Comparison of ENCODE assay signal across 8 mouse cellular contexts in genomic region chr2:38533322-38533721, GRCm38 (mm10). TPM values are rescaled to one million over a fixed set of nuclear protein-coding genes. Genes with fewer than 3 reads are reported as not detected.
DNase-seq lines count a peak whose midpoint lies in the region; ATAC-seq and TF ChIP-seq lines count a peak whose summit lies in the region.

No protein-coding gene starts in this region.

- peak overlapping the region; percentile 54 for H3K27ac ChIP-seq in heart, adult 2 months
- H3K27ac ChIP-seq in kidney, postnatal 0 days = no peak overlapping the region

- H3K79me2 ChIP-seq in heart, adult 2 months (replicated peaks; ENCODE audit: control insufficient read depth, insufficient read depth, low read length) = no peaks in the 10 kb centered on the region

- peaks cover 41% of the 10 kb centered on the region for H3K4me1 ChIP-seq in heart, adult 2 months (ENCODE audit: control insufficient read depth, insufficient read depth, low read length)
- peaks cover 28% of the 10 kb centered on the region for H3K4me1 ChIP-seq in kidney, postnatal 0 days (replicated peaks; ENCODE audit: insufficient read depth, low read length)

- 17% methylated on average over 6 of the region's 6 CpGs for WGBS in heart, adult 2 months
- WGBS in kidney, postnatal 0 days = 49% methylated on average over 6 of the region's 6 CpGs

- no peak overlapping the region for H3K4me2 ChIP-seq in kidney, postnatal 0 days (ENCODE audit: low read length)

- intact Hi-C loops in heart, adult 2 months (cut with DNase I) = loop anchor here (1.0 to 2.0 kb wide), 2 partner anchors 15 to 47 kb away; no protein-coding TSS in a partner anchor

- peak; percentile 78; the same call in 1 of the 2 replicates for TF ChIP-seq POLR2A in heart, adult 2 months (IDR thresholded peaks at IDR 0.05; ENCODE audit: insufficient read depth, low read depth, low read length)

- H3K9ac ChIP-seq in heart, adult 2 months (ENCODE audit: low read depth, low read length) = no peak overlapping the region
- H3K9ac ChIP-seq in kidney, postnatal 0 days (ENCODE audit: low read depth, low read length) = no peak overlapping the region

- no peaks in the 10 kb centered on the region for H3K9me3 ChIP-seq in kidney, postnatal 0 days (replicated peaks; ENCODE audit: low read length)

- no peak overlapping the region for H3K4me3 ChIP-seq in heart, adult 2 months
- no peak overlapping the region for H3K4me3 ChIP-seq in kidney, postnatal 0 days (replicated peaks; ENCODE audit: low read depth, low read length)

- no peak for TF ChIP-seq CTCF in heart, adult 2 months (IDR thresholded peaks at IDR 0.05)
- TF ChIP-seq CTCF in kidney, postnatal 0 days (IDR thresholded peaks at IDR 0.05; ENCODE audit: low read depth) = no peak

- no peak for ATAC-seq in kidney, postnatal 0 days (replicated peaks; ENCODE audit: low FRiP score, low read depth)

- DNase-seq in adrenal gland, postnatal 14 days = peak; percentile 49
- DNase-seq in adrenal gland, postnatal 4 days (ENCODE audit: low spot score in 2 of 2) = no peak
- peak; percentile 72 to 85 for DNase-seq in heart, adult 2 months
- peak; percentile 62 for DNase-seq in kidney, postnatal 0 days (ENCODE audit: low spot score)
- DNase-seq in lung, postnatal 4 days = peak; percentile 78 to 87
- DNase-seq in cerebellum, adult 9-10 months = no peak
- DNase-seq in spleen, postnatal 10 days (ENCODE audit: low spot score in 2 of 2) = no peak
- no peak for DNase-seq in gastrocnemius, postnatal 25 days

- H3K27me3 ChIP-seq in heart, adult 2 months (ENCODE audit: control insufficient read depth, insufficient read depth, low read length) = no peaks in the 10 kb centered on the region
- H3K27me3 ChIP-seq in kidney, postnatal 0 days (ENCODE audit: insufficient read depth, low read length) = no peaks in the 10 kb centered on the region

- peak; percentile 100 for TF ChIP-seq EP300 in heart, adult 2 months (IDR thresholded peaks at IDR 0.05; ENCODE audit: insufficient read depth, low read depth, low read length)

- no peaks in the 10 kb centered on the region for H3K36me3 ChIP-seq in heart, adult 2 months (ENCODE audit: control insufficient read depth, insufficient read depth, low read length)
- no peaks in the 10 kb centered on the region for H3K36me3 ChIP-seq in kidney, postnatal 0 days (ENCODE audit: insufficient read depth, low read length)

RNA-seq across cellular contexts. Expression of gene Nek6, which starts 21.9 kb away (rescaled TPM):
- total RNA-seq in adrenal gland, postnatal 14 days (2021) = 13.6 and 14.9 TPM in 2 replicates
- total RNA-seq in adrenal gland, postnatal 4 days (2021) = 10 to 100 TPM; 26.2 to 29.8 TPM
- 1 to 10 TPM; 2.9 to 3.3 TPM for total RNA-seq in heart, adult 2 months (2021)
- 5.5 and 5.8 TPM in 2 replicates for polyA plus RNA-seq in heart, adult 2 months (2012; rRNA removed)
- 35.1 and 39.2 TPM in 2 replicates for polyA plus RNA-seq in kidney, postnatal 0 days (2015; fragmentation: Nextera tagmentation; extraction: Ambion mirVana)
- total RNA-seq in gastrocnemius, postnatal 25 days (2021) = 1 to 10 TPM; 6.8 to 7.5 TPM

Comparison
In these comparisons a context has a peak if more than half of its experiments do, and no peak if none do; other contexts are left out.
1. DNase-seq: peak in adrenal gland, postnatal 14 days (single experiment), heart, adult 2 months (2 of 2), kidney, postnatal 0 days (single experiment) and lung, postnatal 4 days (2 of 2); none in adrenal gland, postnatal 4 days (0 of 2), cerebellum, adult 9-10 months (single experiment), spleen, postnatal 10 days (0 of 2) and gastrocnemius, postnatal 25 days (single experiment).